Mouse (Mus musculus) spleen, adult 2 months (tissue): ENCODE measurements around the gene Lim2.
A peak's percentile ranks its signal among the peaks of the same experiment; 100 is the strongest.

ENCODE experiments used
- CTCF ChIP-seq: fragments of 200-500 bp; IDR thresholded peaks from 2 replicates; pipeline ENCODE4 v1.5.1; 2011; ENCODE audit warnings: mild to moderate bottlenecking, inconsistent platforms; ENCODE audit not compliant: insufficient read depth, insufficient read length, insufficient replicate concordance; ENCODE audit errors: extremely low read depth
- POLR2A ChIP-seq: fragments of 200-500 bp; IDR thresholded peaks from 2 replicates; pipeline ENCODE4 v1.6.1; 2011; ENCODE audit warnings: low read depth, low read length, inconsistent platforms

DNA sequence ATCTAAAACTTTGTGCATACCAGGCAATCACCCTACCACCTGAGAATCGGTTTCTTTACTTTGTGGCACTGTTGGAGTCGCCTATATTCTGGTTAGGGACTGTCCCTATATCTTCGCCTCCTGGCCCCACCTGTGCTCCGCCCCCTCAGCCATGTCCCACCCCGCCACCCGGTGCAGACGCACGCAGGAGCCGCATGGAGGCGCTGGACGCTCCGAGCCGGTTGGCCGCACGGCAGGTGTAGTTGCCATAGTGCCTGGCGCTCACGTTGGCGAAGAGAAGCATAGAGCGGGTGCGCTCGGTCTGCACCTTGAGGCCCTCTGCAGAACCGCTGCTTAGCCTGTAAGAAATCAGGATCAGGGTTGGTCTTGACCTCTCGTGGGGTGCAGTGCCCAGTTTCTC, 48.2 kb downstream of the Lim2 start:
- no peak for TF ChIP-seq POLR2A
- 0 out of 2 replicates have a peak, but pooled peaks have one; percentile 3 for TF ChIP-seq CTCF
